Mouse (Mus musculus) small intestine, adult 2 months (tissue): ENCODE measurements around the gene Rgma.

Experiments used
- CTCF ChIP-seq: fragments of 200-500 bp; IDR thresholded peaks from 2 replicates; pipeline ENCODE4 v1.5.1; 2012; ENCODE audit warnings: low read depth, mild to moderate bottlenecking, control low read depth, inconsistent platforms, low read length, moderate library complexity, mixed read lengths; ENCODE audit not compliant: insufficient replicate concordance, insufficient read length; ENCODE audit errors: extremely low read depth
- POLR2A ChIP-seq: fragments of 200-500 bp; IDR thresholded peaks from 2 replicates; pipeline ENCODE4 v1.6.1; 2012; ENCODE audit warnings: low read depth, mild to moderate bottlenecking, control low read depth, inconsistent platforms, low read length, moderate library complexity

GRCm38 (mm10) chr7:73355229-73355628 lies 20.1 kb upstream of the Rgma start:
- TF ChIP-seq CTCF (no peak), POLR2A (no peak)
